Mouse (Mus musculus) brain, embryonic 14.5 days (tissue): Measurements from ENCODE around the gene Tmem9b.

ENCODE experiments used
- CTCF ChIP-seq: fragments of 200-500 bp; IDR thresholded peaks from 2 replicates; pipeline ENCODE4 v1.5.1; 2012; ENCODE audit warnings: inconsistent platforms, mild to moderate bottlenecking, moderate library complexity, borderline replicate concordance; ENCODE audit not compliant: insufficient read depth, insufficient read length; ENCODE audit errors: extremely low read depth
- POLR2A ChIP-seq: fragments of 200-500 bp; IDR thresholded peaks from 2 replicates; pipeline ENCODE4 v1.6.1; 2012; ENCODE audit warnings: mild to moderate bottlenecking, inconsistent platforms, borderline replicate concordance; ENCODE audit not compliant: poor library complexity, insufficient read depth, insufficient read length, severe bottlenecking; ENCODE audit errors: extremely low read depth

DNA sequence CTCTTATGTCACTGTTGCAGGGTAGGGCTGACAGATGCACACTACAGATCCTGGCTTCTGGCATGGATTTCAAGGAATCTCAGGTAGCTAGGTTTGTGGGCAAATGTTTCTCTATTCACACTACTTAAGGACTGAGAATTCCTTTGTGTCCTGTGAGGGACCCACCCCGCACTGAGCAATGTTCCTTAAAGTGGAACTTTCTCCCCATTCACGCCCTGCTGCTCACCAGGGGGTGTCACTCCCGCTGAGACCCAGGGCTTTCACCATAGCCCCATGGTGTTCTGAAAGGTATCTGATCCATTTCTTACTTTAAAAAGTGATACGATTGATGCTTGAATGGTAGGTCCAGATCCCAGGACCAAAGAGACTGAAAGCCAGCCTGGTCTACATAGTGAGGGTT lies 50.0 kb downstream of the Tmem9b start:
- TF ChIP-seq CTCF: no peak
- no peak for TF ChIP-seq POLR2A
